Mouse (Mus musculus) A20 (cell line): ENCODE data around the gene Sprtn.

Experiments used
- DNase-seq: peaks from one replicate; pipeline ENCODE4 v3.0.0-alpha.2; 2011; ENCODE audit warnings: low read depth, low spot score

Sprtn gene

DNA sequence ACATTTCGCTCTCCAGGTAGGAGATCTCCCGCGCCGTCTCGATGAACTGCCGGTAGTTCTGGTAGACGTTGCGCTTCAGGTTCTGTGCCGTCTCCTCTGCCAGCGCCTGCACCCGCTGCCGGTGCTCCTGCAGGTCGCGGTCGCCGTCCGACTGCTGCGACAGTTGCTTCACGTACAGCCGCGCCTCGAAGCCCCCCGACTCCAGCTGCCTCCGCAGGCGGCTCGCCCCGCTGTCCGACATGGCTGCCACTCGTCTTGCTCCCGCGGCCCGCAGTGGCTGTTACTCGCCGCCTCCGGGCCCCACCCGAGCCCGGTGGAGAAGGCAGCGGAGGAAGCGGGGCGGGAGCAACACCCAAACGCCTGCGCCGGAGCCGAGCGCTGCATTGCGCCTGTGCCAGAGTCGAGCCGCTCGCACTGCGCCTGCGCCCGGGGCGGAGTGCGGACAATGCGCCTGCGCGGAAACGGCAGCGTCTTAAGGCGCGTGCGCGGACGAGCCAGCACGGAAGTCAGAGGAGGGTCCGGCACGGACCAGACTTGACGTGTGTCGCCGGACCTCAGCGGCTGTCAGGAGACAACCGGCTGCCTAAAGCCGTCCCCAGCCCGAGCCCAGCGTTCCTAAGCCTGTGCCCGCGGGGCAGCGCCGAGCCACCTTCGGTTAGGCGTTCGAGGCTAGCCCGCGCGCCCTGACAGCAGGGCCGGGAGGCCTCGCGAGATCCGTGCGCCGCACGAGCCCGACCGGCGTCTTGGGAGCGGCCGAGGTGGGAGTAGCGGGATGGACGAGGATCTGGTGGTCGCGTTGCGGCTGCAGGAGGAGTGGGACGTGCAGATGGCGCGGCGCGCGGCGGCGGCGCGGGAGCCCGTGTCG lies at the start of gene Sprtn, which contains the start of gene Exoc8:
Sprtn (plus strand) TSS at position 501 of the 865 bp plus-strand sequence.
Exoc8 (minus strand) TSS at position 320 of the 865 bp plus-strand sequence.
- DNase-seq, result peak; percentile 97

DNA sequence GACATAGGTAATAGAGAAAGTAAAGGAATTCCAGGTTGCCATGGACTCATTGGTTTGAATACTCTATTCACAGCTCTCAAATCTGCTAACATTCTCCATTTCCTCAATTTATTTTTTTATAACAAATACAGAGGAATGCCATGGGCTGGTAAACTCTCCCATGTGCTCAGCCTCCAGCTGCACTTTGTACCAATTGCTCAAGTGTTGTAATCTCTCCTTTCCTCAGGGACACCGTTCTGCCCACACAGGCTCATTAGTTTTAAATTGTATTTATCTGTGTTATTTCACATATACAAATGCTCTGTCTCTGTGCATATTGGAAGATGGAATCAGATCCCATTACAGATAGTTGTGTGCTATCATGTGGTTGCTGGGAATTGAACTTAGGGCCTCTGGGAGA lies 44.2 kb upstream of the Sprtn start:
- no peak for DNase-seq

DNA sequence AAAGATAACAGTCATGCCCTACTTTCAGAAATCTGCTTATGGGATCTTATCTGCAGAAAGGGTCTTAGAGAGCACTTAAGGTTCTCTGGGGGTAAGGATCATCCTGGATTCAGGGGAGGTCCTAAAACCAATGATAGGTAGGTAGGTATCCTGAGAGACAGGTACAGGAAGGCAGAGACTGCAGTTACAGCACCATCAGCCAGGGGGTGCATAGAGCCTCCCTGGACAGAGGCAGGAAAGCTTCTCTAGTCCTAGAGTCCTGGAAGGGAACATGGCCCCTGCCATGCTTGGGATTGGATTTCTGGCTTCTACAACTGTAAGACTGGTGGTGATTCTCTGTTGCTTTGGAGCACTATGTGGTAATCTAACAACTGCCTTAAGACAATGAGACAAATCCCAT lies 38.2 kb upstream of the Sprtn start:
- DNase-seq, result peak; percentile 34

DNA sequence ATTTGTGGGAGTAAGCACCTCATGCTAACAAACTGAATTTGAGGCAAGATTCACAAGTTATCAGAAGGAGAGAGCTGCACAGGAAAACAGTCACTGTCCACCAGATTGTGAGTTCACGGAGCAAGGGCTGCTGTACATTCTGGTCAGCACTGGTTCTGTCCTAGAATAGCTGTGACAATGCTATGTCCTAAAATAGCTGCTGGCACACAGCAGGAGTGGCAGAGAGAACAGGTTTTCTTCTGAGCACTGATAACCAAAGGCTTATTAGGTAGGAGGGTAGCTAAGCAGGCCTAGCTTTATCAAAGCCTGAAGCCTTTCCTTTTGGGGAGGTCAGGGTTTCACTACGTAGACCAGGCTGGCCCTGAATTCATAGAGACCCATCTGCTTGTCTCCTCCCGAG lies 37.5 kb upstream of the Sprtn start:
- DNase-seq, result no peak

DNA sequence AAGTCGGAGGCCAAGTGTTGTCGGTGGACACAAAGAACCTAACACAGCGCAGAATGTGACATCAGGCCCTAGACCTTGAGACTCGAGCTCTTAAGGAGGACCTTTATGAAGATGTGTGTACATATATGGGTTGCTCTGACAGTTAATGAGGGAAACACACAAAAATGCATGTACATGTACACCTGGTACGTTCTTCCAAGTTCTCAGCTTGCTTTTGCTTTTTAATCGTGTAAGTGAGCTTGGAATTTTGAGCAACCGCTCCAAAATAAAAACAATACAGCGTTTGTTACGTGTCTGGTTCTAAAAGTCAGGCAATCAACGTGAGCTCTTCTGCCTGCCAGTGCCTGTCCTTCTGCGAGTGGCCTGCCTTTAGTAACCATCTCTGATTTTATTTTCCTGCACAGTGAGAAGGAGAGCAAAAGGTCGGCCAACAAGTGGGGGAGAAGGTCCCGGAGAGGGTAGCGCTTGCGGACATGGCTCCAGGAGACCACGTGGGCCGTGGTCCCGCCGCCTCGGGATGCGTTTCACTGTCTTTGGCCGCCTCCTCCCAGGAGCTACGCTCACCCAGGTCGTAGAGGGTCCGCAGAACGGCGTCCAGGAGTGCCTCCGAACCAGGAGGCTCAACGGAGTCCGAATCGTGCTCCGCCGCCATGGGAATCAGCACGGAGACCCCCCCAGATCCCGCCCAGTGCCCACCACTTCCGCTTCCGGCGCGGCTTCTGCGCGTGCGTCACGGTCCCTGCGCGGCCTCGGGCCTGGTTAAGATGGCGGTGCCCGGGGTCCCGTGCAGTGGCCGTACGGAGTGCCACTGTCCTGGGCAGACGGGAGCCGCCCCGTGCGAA lies 35.1 kb upstream of the Sprtn start, which contains the start of the genes Gnpat and 2810004N23Rik:
Gnpat (plus strand) TSS at position 713 of the 842 bp plus-strand sequence.
2810004N23Rik (minus strand) TSS at position 800 of the 842 bp plus-strand sequence.
- peak; percentile 95 for DNase-seq

DNA sequence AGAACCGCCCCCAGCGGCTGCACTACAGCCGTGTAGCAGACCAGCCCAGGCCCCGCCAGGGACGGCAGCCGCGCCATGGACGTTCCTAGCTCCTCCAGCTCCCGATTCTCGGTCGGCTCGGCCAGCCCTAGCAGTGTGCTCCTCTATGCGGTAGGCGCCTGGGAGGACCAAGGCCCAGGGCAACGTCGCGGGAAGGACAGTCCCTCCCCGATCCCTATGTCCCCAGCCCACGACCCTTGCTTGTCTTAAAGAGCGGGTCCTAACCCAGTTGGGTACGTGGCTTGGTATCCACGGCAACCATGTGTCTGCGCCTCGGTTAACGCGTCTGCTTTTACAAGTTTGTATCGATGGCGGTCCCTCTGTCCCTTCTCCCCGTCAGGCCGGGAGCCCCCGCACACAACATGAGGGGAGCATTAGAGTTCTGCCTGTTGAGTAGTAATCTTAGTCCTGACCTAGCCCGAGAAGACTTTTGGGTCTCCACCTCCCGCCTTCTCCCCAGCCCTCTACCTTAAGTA lies 34.5 kb upstream of the Sprtn start:
- no peak for DNase-seq

DNA sequence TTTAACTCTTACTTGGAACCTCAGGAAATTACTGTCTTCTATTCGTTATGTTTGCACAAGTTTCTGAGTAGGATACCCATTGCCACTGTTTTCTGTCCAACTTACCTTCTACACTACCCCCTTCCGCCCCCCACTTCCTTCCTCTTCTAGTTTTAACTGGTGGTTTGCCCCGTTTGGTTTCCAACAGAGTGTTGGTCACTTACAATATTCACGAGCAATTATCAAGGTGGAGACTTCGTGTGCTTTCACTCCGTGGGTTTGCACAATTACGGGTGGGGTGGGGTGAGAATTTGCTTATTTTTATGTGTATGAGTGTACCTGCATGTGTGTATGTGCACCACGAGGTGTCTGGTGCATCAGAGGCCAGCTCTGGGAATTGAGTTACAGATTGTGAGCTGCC lies 34.0 kb upstream of the Sprtn start:
- DNase-seq, result peak; percentile 62

DNA sequence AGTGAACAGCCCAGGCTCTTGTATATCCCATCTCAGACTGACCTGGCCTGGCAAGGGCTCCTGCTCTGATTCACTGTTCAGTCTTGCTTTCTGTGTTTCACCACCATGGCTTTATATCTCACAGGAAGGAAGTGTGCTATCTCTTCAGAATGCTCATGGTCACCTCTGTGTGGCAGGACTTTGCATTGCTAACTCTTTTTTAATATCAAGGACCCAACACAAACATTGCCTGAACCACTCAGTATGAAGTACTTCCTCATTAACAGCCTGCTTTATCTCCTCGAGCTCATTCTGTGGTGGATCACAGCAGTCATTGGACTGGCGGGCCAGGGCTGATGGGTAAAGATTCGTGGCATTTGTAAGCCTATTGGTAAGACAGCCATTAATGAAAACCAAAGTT lies 31.0 kb upstream of the Sprtn start:
- no peak for DNase-seq

DNA sequence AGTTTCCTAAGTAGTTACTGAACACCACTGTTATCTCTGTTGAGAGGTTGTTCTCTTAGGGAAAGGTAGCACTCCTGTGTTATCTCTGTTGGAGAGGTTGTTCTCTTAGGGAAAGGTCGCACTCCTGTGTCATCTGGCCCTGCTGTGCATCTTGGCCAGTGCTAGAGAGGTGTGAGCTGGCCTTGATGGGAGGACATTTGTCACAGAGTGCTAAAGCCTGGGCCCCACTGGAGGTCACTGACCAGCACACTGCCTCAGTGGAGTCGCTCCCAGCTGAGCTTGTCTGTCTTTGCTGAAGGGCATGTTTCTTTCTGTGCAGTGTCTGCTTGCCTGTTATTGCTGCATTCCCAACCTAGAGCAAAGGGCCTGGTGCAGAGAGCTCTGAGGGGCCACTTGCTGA lies 30.6 kb upstream of the Sprtn start:
- no peak for DNase-seq

DNA sequence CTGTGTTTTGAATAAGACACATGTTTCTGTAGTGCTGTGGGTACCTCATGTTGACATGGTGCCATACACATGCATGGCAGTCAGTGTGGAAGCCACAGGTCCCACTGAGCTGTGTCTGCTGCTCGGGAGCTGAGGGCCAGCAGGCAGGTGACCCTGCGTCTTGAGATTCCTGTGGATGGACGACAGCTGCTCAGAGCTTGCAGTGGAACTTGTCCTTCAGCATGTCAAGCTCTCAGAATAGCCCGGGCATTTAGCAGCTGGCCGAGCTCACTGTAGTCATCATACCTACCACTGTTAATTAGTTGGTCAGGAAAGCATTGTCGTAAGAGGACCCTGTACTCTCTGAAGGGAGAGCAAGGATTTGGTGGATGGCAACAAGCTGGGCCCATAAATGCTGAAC lies 28.0 kb upstream of the Sprtn start:
- DNase-seq, result no peak

DNA sequence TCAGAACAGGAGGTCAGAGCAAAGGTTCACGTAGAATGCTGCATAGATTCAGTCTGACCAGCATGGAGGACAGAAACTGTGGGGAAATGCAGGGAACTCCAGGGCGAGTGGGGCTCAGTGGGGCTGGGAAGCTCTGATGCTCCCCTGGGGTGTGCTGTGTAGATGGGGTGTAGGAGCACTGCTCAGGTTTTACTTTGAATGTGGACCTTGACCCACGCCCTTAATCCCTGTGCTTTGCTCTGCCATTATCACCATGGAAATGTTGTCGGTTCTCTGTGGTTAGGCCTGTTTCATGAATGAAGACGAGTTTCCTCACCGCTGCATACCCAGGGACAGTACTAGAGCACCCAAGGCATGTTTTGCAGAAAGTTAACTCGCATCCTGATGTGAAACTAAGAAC lies 26.2 kb upstream of the Sprtn start:
- no peak for DNase-seq

DNA sequence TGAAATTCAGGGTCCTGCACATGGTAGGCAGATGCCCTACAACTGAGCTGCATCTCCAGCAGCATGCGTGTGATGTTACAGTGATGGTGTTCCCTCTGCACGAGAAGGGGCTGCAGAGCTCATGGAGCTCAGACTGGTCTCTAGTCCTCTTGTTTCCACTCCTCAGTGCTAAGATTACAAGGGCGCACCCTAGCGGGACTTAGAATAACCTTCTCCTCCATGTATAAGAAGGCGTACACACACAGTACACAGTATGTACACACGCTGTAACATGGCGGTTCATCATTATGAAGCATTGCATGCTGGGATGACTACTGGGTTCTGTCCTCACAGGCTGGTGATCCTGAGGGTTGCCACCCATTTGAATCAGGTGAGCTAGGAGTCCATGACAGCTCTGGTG lies 25.6 kb upstream of the Sprtn start:
- DNase-seq, result no peak

DNA sequence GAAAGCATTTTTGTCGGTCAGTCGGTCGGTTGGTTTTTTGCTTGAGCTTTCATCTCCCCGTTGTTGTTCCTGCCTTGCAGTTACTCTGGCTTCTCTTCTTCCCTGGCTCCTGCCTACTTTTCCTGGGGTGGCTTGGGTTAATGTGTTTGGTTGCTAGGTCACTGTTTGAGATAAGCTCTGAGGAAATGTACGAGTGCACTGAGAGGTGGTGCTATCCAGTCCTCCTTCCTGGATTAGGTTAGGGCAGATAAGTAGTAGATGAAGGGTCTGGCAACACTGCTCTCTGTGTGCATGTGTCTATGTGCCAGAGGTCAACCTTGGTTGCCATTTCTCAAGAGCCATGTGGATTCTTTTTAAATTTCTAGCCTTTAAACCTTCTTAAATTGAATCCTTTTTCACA lies 25.0 kb upstream of the Sprtn start:
- no peak for DNase-seq

DNA sequence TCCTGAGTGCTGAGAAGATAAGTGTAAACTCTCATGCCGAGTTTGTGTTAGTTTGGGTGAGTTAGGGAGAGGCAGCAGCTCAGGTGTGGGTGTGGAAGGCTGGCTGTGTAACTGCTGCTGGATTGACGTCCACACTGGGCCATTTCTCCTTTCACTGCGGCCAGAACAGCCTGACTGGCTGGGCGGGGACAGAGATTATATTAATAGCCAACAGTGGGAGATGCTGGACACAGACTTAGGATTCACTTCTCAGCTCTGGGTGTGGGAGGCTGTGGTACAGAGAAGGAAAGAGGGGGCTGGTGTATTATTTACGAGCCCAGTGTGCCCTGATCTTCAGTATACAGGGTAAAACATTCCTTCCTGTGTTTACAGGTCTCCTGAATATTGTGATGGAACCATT lies 19.5 kb upstream of the Sprtn start:
- no peak for DNase-seq

DNA sequence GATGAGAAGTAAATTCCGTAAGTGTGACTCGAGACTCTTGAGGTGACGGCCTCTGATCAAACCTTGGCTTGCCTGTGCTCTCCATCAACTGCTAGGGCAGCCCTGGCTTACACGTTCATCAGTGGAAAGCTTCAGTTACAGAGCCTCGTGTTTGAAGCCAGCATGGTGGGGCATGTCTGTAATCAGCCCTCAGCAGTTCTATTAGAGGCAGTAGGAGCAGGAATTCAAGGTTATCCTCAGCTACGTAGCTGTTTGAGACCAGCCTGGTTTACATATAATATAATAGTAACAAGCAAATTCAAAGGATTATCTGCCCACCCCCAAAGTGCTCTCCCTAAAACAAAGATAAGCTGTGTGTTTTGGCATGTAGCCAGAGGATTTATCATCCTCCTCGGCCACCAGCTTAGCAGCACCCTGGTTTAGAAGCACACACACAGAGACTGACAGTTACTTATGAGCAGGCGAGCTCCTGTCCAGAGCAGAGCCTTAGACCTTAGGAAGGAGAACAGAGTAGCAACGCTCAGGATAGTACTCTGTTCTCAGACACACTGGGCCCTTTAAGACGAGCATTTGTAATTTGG lies 18.6 kb upstream of the Sprtn start:
- no peak for DNase-seq

DNA sequence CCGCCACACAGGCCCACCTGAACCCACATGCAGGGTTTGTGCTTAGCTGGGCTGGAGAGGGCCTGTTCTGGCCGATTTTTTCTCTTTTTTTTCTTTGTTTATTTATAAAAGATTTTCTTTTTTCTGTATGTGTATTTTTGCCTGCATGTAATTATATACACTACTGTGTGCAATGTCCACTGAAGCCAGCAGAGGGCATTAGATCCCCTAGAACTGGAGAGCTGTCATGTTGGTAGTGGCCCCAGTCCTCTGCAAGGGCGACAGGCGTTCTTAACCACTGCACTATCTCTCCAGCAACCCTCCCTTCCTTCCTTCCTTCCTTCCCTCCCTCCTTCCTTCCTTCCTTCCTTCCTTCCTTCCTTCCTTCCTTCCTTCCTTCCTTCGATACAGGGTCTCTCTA lies 9.3 kb upstream of the Sprtn start:
- DNase-seq, result no peak

DNA sequence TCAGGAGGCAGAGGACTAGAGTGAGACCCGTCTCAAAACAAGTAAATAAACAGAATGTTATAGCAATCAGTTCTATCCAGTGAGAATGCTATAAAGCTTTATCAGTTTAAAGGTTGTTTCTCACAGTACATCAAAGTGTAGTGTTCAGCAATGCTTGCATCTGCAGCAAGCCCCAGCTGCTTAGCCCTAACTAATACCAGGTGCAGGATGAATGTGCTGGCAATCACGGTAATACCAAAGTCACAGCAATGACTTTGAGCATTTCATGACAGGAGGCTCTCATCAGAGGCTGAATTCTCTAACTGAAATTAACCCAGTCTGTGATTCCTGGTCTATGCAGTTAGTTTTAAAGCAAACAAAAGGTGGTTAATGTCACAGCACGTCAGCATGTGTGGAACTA lies 5.1 kb upstream of the Sprtn start:
- no peak for DNase-seq

DNA sequence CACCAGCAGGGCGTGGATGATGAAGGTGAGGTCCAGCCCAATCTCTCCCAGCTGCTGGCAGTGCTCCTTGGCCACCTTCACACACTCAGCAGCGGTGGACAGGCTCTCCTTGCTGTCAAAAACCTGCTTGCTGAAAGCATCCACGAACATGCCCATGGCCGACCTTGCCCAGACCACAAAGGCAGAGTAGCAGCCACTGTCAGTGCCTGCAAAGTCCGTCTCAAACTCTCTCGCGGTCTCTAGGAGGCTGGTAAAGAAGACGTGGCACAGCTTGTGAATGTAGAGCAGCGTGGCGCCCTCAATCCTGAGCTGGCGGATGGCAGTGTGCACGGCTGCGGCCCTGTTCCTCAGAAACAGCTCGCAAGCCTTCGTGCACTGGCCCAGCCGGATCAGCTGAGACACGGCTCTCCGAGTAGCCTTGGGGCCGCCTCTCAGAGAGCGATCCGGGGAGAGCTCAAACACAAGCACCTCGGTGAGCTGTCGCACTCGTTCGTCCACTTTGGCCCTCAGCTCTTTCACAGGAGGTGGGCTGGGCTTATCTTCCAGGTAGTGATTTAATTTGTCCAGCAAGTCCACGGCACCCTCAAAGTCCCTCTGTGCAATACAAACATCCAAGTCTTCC lies 1.6 kb upstream of the Sprtn start:
- no peak for DNase-seq

DNA sequence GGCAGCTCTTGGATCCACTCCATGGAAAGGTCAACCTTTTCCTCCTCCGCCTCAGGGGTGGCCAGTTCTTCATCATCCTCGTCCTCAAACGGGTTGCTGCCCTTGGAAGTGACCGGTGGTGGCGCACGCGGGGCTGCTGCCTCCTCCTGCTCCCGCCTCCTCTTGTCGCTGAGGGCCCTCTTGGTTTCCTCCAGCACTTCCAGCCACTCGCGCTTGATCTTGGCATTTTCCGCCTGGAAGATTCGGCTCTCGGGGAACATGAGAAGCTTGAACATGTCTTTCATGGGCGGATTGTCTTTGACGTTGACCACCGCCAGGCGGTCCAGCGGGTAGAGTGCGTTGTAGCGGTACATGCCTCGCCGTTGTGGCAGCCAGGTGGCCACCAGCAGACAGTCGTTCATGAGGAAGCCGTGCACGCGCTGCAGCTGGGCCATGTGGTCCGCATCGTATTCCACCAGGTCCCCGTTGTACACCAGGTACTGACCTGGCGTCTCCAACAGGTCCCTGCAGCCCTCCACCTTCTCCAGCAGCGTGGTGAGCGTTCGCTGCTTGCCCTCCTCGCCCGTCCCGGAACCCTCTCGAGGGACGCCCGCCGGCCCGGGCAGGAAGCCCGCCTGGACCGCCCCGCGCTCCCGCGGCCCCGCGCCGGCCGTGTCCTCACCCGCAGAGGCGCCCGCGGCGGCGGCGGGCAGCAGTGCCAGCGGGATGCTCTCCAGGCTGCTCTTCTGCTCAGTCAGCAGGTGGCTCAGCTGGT lies 877 bp upstream of the Sprtn start:
- DNase-seq, result peak; percentile 76

DNA sequence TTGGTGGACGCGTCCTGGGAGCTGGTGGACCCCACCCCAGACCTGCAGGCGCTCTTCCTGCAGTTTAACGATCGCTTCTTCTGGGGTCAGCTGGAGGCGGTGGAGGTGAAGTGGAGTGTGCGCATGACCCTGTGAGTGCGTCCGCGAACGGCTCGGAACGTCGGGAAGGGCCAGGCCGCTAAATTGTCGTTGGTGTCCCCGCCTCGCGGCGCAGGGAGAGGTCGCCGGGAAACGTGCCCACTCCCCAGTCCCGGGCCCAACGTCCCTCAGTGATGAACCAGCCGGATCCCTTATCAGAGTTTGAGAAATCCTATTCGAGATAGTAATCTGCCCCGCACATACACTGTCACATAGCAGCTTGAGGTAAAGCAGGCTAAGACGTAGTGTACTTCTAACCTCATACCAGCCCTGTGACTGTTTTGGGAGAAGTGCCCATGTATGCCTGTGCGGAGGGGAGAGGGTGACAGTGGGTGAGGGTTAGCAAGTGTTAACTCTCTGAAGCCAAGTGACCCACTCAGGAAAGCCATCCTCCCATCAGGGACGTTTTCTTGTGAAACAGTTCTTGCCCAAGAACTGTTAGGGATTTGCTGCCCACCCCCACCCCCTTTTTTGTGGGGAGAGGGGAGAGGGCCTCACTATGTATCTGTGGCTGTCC lies 692 bp downstream of the Sprtn start:
- DNase-seq, result no peak
